Mouse (Mus musculus) thymus, adult 2 months (tissue): ENCODE measurements around the gene Mre11a. TPM values are rescaled to one million over a fixed set of nuclear protein-coding genes. Genes with fewer than 3 reads are reported as not detected.

Experiments used
- DNase-seq: peaks from one replicate; pipeline ENCODE4 v3.0.0; 2021
- H3K27ac ChIP-seq: fragments of 200-500 bp; 2 replicates; pipeline ENCODE4 v1.5.1; 2012; ENCODE audit warnings: low read length, control low read depth; ENCODE audit not compliant: control insufficient read depth, insufficient read depth
- H3K27me3 ChIP-seq: fragments of 200-500 bp; 2 replicates; pipeline ENCODE4 v1.6.1; 2012; ENCODE audit warnings: mild to moderate bottlenecking, low read length, moderate library complexity, mixed read lengths; ENCODE audit not compliant: control insufficient read depth, insufficient read depth
- H3K36me3 ChIP-seq: fragments of 200-500 bp; 2 replicates; pipeline ENCODE4 v1.6.1; 2012; ENCODE audit warnings: mild to moderate bottlenecking, low read length, moderate library complexity; ENCODE audit not compliant: control insufficient read depth, insufficient read depth
- H3K4me1 ChIP-seq: fragments of 200-500 bp; replicated peaks from 2 replicates; pipeline ENCODE4 v1.6.1; 2012; ENCODE audit warnings: low read length; ENCODE audit not compliant: control insufficient read depth, insufficient read depth
- H3K4me3 ChIP-seq: fragments of 200-500 bp; 2 replicates; pipeline ENCODE4 v1.5.1; 2012; ENCODE audit warnings: mild to moderate bottlenecking, low read length, control low read depth, moderate library complexity; ENCODE audit not compliant: control insufficient read depth, insufficient read depth
- CTCF ChIP-seq: fragments of 200-500 bp; IDR thresholded peaks from 2 replicates; pipeline ENCODE4 v1.5.1; 2012; ENCODE audit warnings: mild to moderate bottlenecking, control low read depth, low read length, moderate library complexity, borderline replicate concordance; ENCODE audit not compliant: control insufficient read depth, poor library complexity, insufficient read depth; ENCODE audit errors: extremely low read depth
- POLR2A ChIP-seq: fragments of 200-500 bp; IDR thresholded peaks from 2 replicates; pipeline ENCODE4 v1.6.1; 2012; ENCODE audit warnings: mild to moderate bottlenecking, low read length, control low read depth, moderate library complexity; ENCODE audit not compliant: control insufficient read depth, poor library complexity, insufficient read depth; ENCODE audit errors: extremely low read depth
- WGBS: fragments of 180-500 bp; shearing (Covaris S2); methylation state at CpG from one replicate; pipeline ENCODE4 v1.1.7; 2018; 5-methylcytosine and 5-hydroxymethylcytosine counted together
- polyA plus RNA-seq: library from polyadenylated mRNA; depleted of rRNA; stranded (reverse); fragments of >200 nt; gene quantifications from 2 replicates; pipeline ENCODE4 v1.2.3, GENCODE M21; 2012

Mre11a gene
- polyA plus RNA-seq, 1 experiment: 9.6 TPM

GRCm38 (mm10) chr9:14821396-14821795 lies 36.9 kb downstream of the Mre11a start:
- no peaks in the 10 kb centered on the region for H3K27me3 ChIP-seq

GRCm38 (mm10) chr9:14824840-14825239 lies 40.4 kb downstream of the Mre11a start:
- H3K27me3 ChIP-seq: no peaks in the 10 kb centered on the region
- H3K27ac ChIP-seq: no peak overlapping the region
- no peak for DNase-seq
- no peaks in the 10 kb centered on the region for H3K4me1 ChIP-seq
- TF ChIP-seq POLR2A: no peak
- no peak for TF ChIP-seq CTCF
- peaks cover 29% of the 10 kb centered on the region for H3K36me3 ChIP-seq
- 98% methylated on average over 5 of the region's 5 CpGs for WGBS
- no peak overlapping the region for H3K4me3 ChIP-seq

More at GRCm38 (mm10) chr9:14821396-14821795, 36.9 kb downstream of the Mre11a start:
- Histone ChIP-seq H3K36me3 (peaks cover 44% of the 10 kb centered on the region), H3K4me3 (no peak overlapping the region), H3K4me1 (no peaks in the 10 kb centered on the region), H3K27ac (no peak overlapping the region)
- TF ChIP-seq CTCF (no peak), POLR2A (no peak)
- no peak for DNase-seq

GRCm38 (mm10) chr9:14827875-14828274 lies 43.4 kb downstream of the Mre11a start:
- Histone ChIP-seq H3K4me1 (no peaks in the 10 kb centered on the region), H3K27ac (no peak overlapping the region), H3K27me3 (no peaks in the 10 kb centered on the region), H3K4me3 (no peak overlapping the region), H3K36me3 (peaks cover 33% of the 10 kb centered on the region)
- no peak for DNase-seq
- 90% methylated on average over 2 of the region's 2 CpGs for WGBS
- TF ChIP-seq CTCF (no peak), POLR2A (no peak)

DNA sequence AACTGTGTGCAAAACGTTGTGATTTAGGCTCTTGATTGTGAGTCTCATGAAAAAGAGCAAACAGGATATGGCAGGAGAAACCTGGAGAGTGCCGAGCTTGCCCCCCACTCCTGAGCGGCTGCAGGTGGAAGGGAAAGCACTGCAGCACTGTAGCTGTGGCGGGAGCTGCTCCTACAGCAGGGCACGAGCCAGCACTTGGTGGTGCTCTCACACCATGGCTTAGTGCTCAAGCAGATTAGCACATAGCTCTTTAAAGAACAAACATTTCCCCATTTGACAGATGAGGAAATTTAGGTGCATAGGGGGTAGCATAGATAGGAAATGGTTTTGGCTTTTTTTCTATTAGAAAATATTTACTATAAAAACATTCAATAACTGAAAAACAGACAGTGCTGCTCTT lies 47.6 kb downstream of the Mre11a start:
- TF ChIP-seq CTCF (no peak), POLR2A (no peak)
- WGBS: 87% methylated on average over 5 of the region's 5 CpGs
- no peak for DNase-seq
- Histone ChIP-seq H3K4me1 (no peaks in the 10 kb centered on the region), H3K27ac (no peak overlapping the region), H3K36me3 (peaks cover 40% of the 10 kb centered on the region), H3K27me3 (no peaks in the 10 kb centered on the region), H3K4me3 (no peak overlapping the region)

GRCm38 (mm10) chr9:14835335-14836075 lies 51.1 kb downstream of the Mre11a start:
- TF ChIP-seq CTCF (no peak), POLR2A (no peak)
- Histone ChIP-seq H3K4me3 (no peak overlapping the region), H3K4me1 (no peaks in the 10 kb centered on the region), H3K36me3 (peaks cover 24% of the 10 kb centered on the region), H3K27me3 (no peaks in the 10 kb centered on the region), H3K27ac (no peak overlapping the region)
- DNase-seq: no peak
- WGBS: 94% methylated on average over 6 of the region's 6 CpGs

DNA sequence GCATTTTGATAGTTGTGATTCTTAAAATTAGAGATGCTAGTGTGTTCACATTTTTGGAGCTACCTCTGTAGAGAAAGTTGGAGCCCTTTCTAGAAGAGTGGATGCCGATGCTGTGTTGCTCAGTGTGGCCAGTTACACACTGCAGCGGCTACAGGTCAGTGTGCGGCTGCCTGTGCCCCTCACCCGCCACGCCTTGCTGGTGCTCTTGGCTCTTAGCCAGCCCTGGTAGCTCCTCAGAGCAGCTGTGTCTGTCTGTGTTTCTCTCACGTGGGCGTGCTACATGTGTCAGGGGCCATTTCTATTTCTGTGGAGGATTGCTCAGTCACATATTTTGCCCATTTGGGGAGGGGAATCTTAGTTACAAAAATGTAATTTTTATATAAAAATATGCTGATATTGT lies 55.1 kb downstream of the Mre11a start:
- WGBS: 88% methylated on average over 7 of the region's 7 CpGs
- DNase-seq: no peak
- H3K27ac ChIP-seq: no peak overlapping the region
- H3K4me3 ChIP-seq: no peak overlapping the region
- no peak for TF ChIP-seq POLR2A
- TF ChIP-seq CTCF: no peak
- no peaks in the 10 kb centered on the region for H3K27me3 ChIP-seq
- no peaks in the 10 kb centered on the region for H3K4me1 ChIP-seq
- H3K36me3 ChIP-seq: peaks cover under 1% of the 10 kb centered on the region; the same call in 1 of the 2 replicates

- WGBS: 92% methylated on average over 5 of the region's 5 CpGs
- Histone ChIP-seq H3K4me1 (no peaks in the 10 kb centered on the region), H3K27me3 (no peaks in the 10 kb centered on the region), H3K4me3 (no peak overlapping the region), H3K27ac (no peak overlapping the region), H3K36me3 (no peaks in the 10 kb centered on the region)
- DNase-seq: no peak
- TF ChIP-seq POLR2A (no peak), CTCF (no peak)
These were observed 55.5 kb downstream of the Mre11a start for GRCm38 (mm10) chr9:14839970-14840369.
